Mouse (Mus musculus): ENCODE results near the gene Gon4l. TPM values are rescaled to one million over a fixed set of nuclear protein-coding genes. Genes with fewer than 3 reads are reported as not detected.

Gene Gon4l
- polyA plus RNA-seq, 1 experiment from 2014 or later, result 11.1 TPM

DNA sequence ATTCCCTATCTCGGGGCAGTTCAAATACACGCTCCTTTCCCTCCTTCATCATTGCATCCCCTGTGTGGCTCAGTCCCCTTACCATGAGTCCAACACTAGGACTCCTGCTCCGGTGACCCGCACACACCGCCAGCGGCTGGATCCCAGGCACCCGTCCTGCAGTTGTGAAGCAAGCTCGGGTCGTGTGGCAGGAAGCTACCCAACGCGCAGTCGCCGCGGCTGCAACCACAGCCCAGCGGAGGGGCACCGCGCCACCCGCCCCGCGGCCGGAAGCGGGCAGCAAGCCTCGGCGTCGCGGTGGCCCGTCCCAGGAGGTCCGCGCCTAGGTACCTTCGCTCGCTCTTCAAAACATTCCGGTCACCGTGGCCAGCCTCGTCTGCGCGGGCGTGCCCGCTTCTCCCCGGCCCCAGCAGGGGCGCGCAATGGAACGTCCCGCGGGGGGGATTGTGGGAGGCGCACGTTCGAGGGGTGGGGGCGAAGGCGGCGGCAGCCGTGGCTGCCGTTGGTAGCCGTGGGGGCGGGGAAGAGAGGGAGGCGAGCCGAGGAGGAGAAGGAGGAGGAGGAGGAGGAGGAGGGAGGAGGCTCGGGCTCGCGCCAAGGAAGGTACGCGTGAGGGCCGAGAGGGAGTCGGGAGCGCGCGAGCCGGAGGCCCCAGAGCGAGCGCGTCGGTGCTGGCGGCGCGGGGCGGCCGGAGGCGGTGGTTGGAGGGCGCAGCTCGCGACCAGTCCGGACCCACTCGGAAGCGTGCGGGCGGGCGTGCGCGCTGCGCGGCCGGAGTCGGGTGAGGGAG is 115.0 kb downstream of the Gon4l start:
- H3K27me3 ChIP-seq (ENCODE audit: control insufficient read depth, insufficient read depth, low read length), result no peaks in the 10 kb centered on the region
- ATAC-seq (replicated peaks; ENCODE audit: insufficient number of reproducible peaks, low FRiP score, low TSS enrichment), result peak; percentile 88
- peak overlapping the region; percentile 91 for H3K4me3 ChIP-seq (ENCODE audit: low read depth, low read length)
- H3K4me2 ChIP-seq, result peak overlapping the region; percentile 82
- H3K36me3 ChIP-seq (ENCODE audit: control insufficient read depth, insufficient read depth, low read length), result no peaks in the 10 kb centered on the region
- H3K9me3 ChIP-seq (replicated peaks; ENCODE audit: control insufficient read depth, low read length), result no peaks in the 10 kb centered on the region
- under 1% methylated on average over 60 of the region's 92 CpGs for whole genome bisulfite sequencing (ENCODE audit: insufficient replicate concordance)
- H3K9ac ChIP-seq (ENCODE audit: low read depth, low read length), result peak overlapping the region; percentile 97
- peak overlapping the region; percentile 100 for H3K27ac ChIP-seq (ENCODE audit: low read depth, low read length)
- peaks cover 13% of the 10 kb centered on the region for H3K4me1 ChIP-seq (ENCODE audit: control insufficient read depth, insufficient read depth, low read length)

DNA sequence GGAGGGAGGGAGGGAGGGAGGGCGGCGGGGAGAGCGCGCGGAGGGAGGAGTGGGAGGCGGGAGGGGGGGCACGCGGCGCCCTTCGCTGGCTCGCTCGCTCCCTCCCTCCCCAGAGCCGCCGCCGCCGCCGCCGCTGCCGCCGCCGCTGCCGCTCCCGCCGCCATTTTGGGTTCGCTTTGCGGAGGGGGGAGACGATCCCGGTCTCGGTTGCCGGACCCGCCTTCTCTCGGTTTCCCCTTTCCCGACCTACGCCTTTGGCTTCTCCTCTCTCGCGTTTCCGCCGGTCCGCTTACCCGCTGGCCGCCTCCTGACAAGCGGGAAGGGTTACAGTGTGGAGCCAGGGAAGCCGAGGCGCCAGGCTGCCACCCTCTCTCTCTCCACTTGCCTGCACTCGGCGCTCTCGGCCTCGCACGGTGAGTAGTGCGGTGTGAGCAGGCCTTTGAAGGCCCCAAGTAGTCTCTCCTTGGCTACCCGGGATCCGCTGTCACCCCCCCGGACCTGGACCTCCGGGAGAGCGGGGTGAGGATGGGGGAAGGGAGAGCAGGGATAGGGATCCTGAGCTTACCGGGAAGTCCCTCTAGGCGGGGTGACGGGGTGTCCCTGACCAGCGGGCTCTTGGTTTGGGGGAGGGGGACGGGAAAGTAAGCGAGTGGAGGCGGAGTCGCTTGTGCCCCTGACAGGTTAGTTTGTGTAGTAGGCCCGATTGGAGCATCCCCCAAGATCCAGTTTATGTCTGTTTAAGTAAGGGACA is 115.7 kb downstream of the Gon4l start, which contains the start of the genes Ash1l and Dap3:
Gene Ash1l (plus strand): TSS at position 47 of the 751 bp plus-strand sequence.
Gene Dap3 (minus strand): TSS at position 606 of the 751 bp plus-strand sequence.
- peak within 1 kb of the TSS; percentile 100 for H3K27ac ChIP-seq (ENCODE audit: low read depth, low read length)
- 0% methylated on average over 39 of the region's 64 CpGs for WGBS (ENCODE audit: insufficient replicate concordance)
- peak; percentile 73 for ATAC-seq (replicated peaks; ENCODE audit: insufficient number of reproducible peaks, low FRiP score, low TSS enrichment)
- peak within 1 kb of the TSS; percentile 82 for H3K4me2 ChIP-seq
- H3K4me3 ChIP-seq (ENCODE audit: low read depth, low read length), result peak within 1 kb of the TSS; percentile 91
- no peaks in the 10 kb centered on the region for H3K9me3 ChIP-seq (replicated peaks; ENCODE audit: control insufficient read depth, low read length)
- peaks cover 13% of the 10 kb centered on the region for H3K4me1 ChIP-seq (ENCODE audit: control insufficient read depth, insufficient read depth, low read length)
- no peaks in the 10 kb centered on the region for H3K27me3 ChIP-seq (ENCODE audit: control insufficient read depth, insufficient read depth, low read length)
- H3K9ac ChIP-seq (ENCODE audit: low read depth, low read length), result peak within 1 kb of the TSS; percentile 97
- no peaks in the 10 kb centered on the region for H3K36me3 ChIP-seq (ENCODE audit: control insufficient read depth, insufficient read depth, low read length)

- Histone ChIP-seq H3K9me3 (replicated peaks; ENCODE audit: control insufficient read depth, low read length) (no peaks in the 10 kb centered on the region), H3K4me1 (ENCODE audit: control insufficient read depth, insufficient read depth, low read length) (peaks cover 13% of the 10 kb centered on the region), H3K4me2 (peak overlapping the region; percentile 82), H3K9ac (ENCODE audit: low read depth, low read length) (peak overlapping the region; percentile 97), H3K4me3 (ENCODE audit: low read depth, low read length) (peak overlapping the region; percentile 91), H3K27me3 (ENCODE audit: control insufficient read depth, insufficient read depth, low read length) (no peaks in the 10 kb centered on the region), H3K36me3 (ENCODE audit: control insufficient read depth, insufficient read depth, low read length) (no peaks in the 10 kb centered on the region), H3K27ac (ENCODE audit: low read depth, low read length) (peak overlapping the region; percentile 100)
- no peak for ATAC-seq (replicated peaks; ENCODE audit: insufficient number of reproducible peaks, low FRiP score, low TSS enrichment)
- 3% methylated on average over 5 of the region's 5 CpGs for WGBS (ENCODE audit: insufficient replicate concordance)
Observed at GRCm38 (mm10) chr3:88951327-88951800, 116.3 kb downstream of the Gon4l start.

DNA sequence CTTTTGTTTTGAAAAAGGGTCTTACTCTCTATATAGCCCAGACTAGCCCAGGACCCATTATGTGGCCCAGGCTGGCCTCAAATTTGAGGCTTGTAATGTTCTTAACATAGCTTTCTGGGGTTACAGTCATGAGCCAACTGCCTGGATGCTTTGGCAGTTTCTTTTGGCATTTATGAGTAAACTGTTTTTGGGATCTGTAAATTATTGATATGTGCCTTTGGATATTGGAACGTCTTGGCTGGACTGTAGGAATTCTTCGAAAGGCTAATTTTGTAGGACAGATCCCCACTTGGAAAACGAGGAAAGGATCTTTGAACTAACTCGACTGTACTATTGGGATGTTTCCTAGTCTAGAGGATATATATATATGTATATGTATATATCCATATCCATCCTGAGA is 118.2 kb downstream of the Gon4l start:
- Histone ChIP-seq H3K27me3 (ENCODE audit: control insufficient read depth, insufficient read depth, low read length) (no peaks in the 10 kb centered on the region), H3K9ac (ENCODE audit: low read depth, low read length) (no peak overlapping the region), H3K9me3 (replicated peaks; ENCODE audit: control insufficient read depth, low read length) (no peaks in the 10 kb centered on the region), H3K4me1 (ENCODE audit: control insufficient read depth, insufficient read depth, low read length) (peaks cover 13% of the 10 kb centered on the region), H3K36me3 (ENCODE audit: control insufficient read depth, insufficient read depth, low read length) (no peaks in the 10 kb centered on the region), H3K4me3 (ENCODE audit: low read depth, low read length) (no peak overlapping the region), H3K27ac (ENCODE audit: low read depth, low read length) (no peak overlapping the region), H3K4me2 (no peak overlapping the region)
- ATAC-seq (replicated peaks; ENCODE audit: insufficient number of reproducible peaks, low FRiP score, low TSS enrichment), result no peak
- WGBS (ENCODE audit: insufficient replicate concordance), result 86% methylated on average over 4 of the region's 4 CpGs

DNA sequence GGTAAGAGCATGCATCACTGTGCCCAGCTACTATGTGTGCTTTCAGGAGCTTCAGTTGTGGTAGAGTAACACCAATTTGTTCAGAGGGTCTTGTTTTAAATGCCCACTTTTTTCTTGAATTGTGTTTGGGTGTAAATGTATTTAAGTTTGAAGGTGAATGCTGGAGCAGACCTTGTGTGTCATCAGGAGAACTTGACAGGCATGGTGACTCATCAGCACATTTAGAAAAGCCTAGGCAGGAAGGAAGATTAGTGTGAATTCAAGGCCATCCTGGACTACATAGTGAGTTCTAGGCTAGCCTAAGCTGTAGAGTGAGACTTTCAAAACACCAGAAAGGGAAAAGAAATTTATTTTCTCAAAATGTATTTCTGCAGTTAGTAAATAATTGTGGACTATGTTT is 118.7 kb downstream of the Gon4l start:
- ATAC-seq (replicated peaks; ENCODE audit: insufficient number of reproducible peaks, low FRiP score, low TSS enrichment), result no peak
- no peak overlapping the region for H3K4me3 ChIP-seq (ENCODE audit: low read depth, low read length)
- no peak overlapping the region for H3K4me2 ChIP-seq
- H3K9me3 ChIP-seq (replicated peaks; ENCODE audit: control insufficient read depth, low read length), result no peaks in the 10 kb centered on the region
- H3K27me3 ChIP-seq (ENCODE audit: control insufficient read depth, insufficient read depth, low read length), result no peaks in the 10 kb centered on the region
- H3K4me1 ChIP-seq (ENCODE audit: control insufficient read depth, insufficient read depth, low read length), result peaks cover 9% of the 10 kb centered on the region
- no peak overlapping the region for H3K27ac ChIP-seq (ENCODE audit: low read depth, low read length)
- no peaks in the 10 kb centered on the region for H3K36me3 ChIP-seq (ENCODE audit: control insufficient read depth, insufficient read depth, low read length)
- no peak overlapping the region for H3K9ac ChIP-seq (ENCODE audit: low read depth, low read length)

Other genes with a start within 250 kb of the Gon4l start
- 91.4 and 102 TPM in 2 replicates for gene Arhgef2, start 229.3 kb upstream of the Gon4l start, polyA plus RNA-seq (2014; fragmentation: Nextera tagmentation; extraction: Ambion mirVana)
- gene Rxfp4, start 182.1 kb upstream of the Gon4l start, polyA plus RNA-seq (2014; fragmentation: Nextera tagmentation; extraction: Ambion mirVana), result not detected in 2 replicates
- 68.2 and 69.8 TPM in 2 replicates for gene Khdc4, start 149.4 kb upstream of the Gon4l start, polyA plus RNA-seq (2014; fragmentation: Nextera tagmentation; extraction: Ambion mirVana)
- 49.7 and 50.4 TPM in 2 replicates for gene Rit1, start 118.4 kb upstream of the Gon4l start, polyA plus RNA-seq (2014; fragmentation: Nextera tagmentation; extraction: Ambion mirVana)
- gene Syt11, start 60.1 kb upstream of the Gon4l start, polyA plus RNA-seq (2014; fragmentation: Nextera tagmentation; extraction: Ambion mirVana), result 11.8 and 15.8 TPM in 2 replicates
- 56.9 and 67.0 TPM in 2 replicates for gene Msto1, start 78.8 kb downstream of the Gon4l start, polyA plus RNA-seq (2014; fragmentation: Nextera tagmentation; extraction: Ambion mirVana)
- 14.1 and 18.0 TPM in 2 replicates for gene Ash1l, start 115.4 kb downstream of the Gon4l start, polyA plus RNA-seq (2014; fragmentation: Nextera tagmentation; extraction: Ambion mirVana)
- 147 and 150 TPM in 2 replicates for gene Dap3, start 116.0 kb downstream of the Gon4l start, polyA plus RNA-seq (2014; fragmentation: Nextera tagmentation; extraction: Ambion mirVana)